Mouse (Mus musculus): Measurements from ENCODE around the gene Skap2.

DNA sequence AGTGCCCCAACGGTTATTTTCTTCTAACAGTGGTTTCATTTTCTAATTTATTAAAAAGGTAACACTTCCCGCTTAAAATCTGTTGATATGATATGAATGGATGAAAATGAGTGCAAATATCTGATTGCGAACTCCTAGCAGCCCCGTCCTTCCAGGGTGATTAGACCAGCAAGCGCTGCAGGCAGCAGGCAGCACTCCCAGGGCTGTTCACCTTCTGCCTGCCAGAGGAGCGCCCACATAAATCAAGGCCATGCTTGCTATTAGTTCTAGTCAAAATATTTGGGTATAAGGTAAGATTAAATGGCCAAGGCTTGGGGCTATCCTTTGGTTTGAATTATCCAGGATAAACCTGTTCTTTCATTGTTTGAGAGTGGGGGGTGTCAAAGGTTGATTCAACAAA is 3.0 kb downstream of the Skap2 start:
- TF ChIP-seq CTCF (IDR thresholded peaks at IDR 0.05; ENCODE audit: extremely low read depth, insufficient read depth, insufficient read length, insufficient replicate concordance) (no peak), POLR2A (IDR thresholded peaks at IDR 0.05; ENCODE audit: low read depth, low read length) (no peak)
